Mouse (Mus musculus): ENCODE results near the gene 4930519P11Rik. TPM values are rescaled to one million over a fixed set of nuclear protein-coding genes. Genes with fewer than 3 reads are reported as not detected.

Gene 4930519P11Rik
- polyA plus RNA-seq, 1 experiment from 2014 or later: not detected

- 59% methylated on average over 3 of the region's 3 CpGs for WGBS
- no peak overlapping the region for H3K9ac ChIP-seq (replicated peaks; ENCODE audit: low read length)
- no peak overlapping the region; the same call in 1 of the 2 replicates for H3K27ac ChIP-seq (ENCODE audit: low read length)
- peaks cover 26% of the 10 kb centered on the region for H3K36me3 ChIP-seq (ENCODE audit: insufficient read depth, low read length)
- H3K4me3 ChIP-seq (ENCODE audit: low read length): no peak overlapping the region
- no peak overlapping the region for H3K4me2 ChIP-seq (replicated peaks; ENCODE audit: low read depth, low read length)
- no peak for ATAC-seq (ENCODE audit: low FRiP score, low TSS enrichment)
- H3K9me3 ChIP-seq (ENCODE audit: low read length): no peaks in the 10 kb centered on the region
- no peaks in the 10 kb centered on the region for H3K27me3 ChIP-seq (ENCODE audit: insufficient read depth, low read length)
- peaks cover 33% of the 10 kb centered on the region for H3K4me1 ChIP-seq (ENCODE audit: insufficient read depth, low read length)
Observed at GRCm38 (mm10) chr2:154565562-154565961, 47.7 kb downstream of the 4930519P11Rik start.

GRCm38 (mm10) chr2:154563612-154564170 lies 49.5 kb downstream of the 4930519P11Rik start:
- peaks cover 28% of the 10 kb centered on the region for H3K4me1 ChIP-seq (ENCODE audit: insufficient read depth, low read length)
- no peak overlapping the region for H3K4me2 ChIP-seq (replicated peaks; ENCODE audit: low read depth, low read length)
- 82% methylated on average over 22 of the region's 22 CpGs for WGBS
- no peak overlapping the region for H3K9ac ChIP-seq (replicated peaks; ENCODE audit: low read length)
- H3K36me3 ChIP-seq (ENCODE audit: insufficient read depth, low read length): peaks cover 26% of the 10 kb centered on the region
- no peak for ATAC-seq (ENCODE audit: low FRiP score, low TSS enrichment)
- H3K27me3 ChIP-seq (ENCODE audit: insufficient read depth, low read length): no peaks in the 10 kb centered on the region
- H3K27ac ChIP-seq (ENCODE audit: low read length): no peak overlapping the region
- H3K4me3 ChIP-seq (ENCODE audit: low read length): no peak overlapping the region
- no peaks in the 10 kb centered on the region for H3K9me3 ChIP-seq (ENCODE audit: low read length)

Other genes starting within 250 kb of the 4930519P11Rik start
- 17.4 and 23.4 TPM in 2 replicates for gene Cdk5rap1, start 240.4 kb downstream of the 4930519P11Rik start, polyA plus RNA-seq (2015; fragmentation: Nextera tagmentation; extraction: Ambion mirVana)
- 9.5 and 12.2 TPM in 2 replicates for gene Snta1, start 205.3 kb downstream of the 4930519P11Rik start, polyA plus RNA-seq (2015; fragmentation: Nextera tagmentation; extraction: Ambion mirVana)
- 44.2 and 48.3 TPM in 2 replicates for gene Cbfa2t2, start 177.0 kb downstream of the 4930519P11Rik start, polyA plus RNA-seq (2015; fragmentation: Nextera tagmentation; extraction: Ambion mirVana)
- gene 1700003F12Rik, start 66.4 kb downstream of the 4930519P11Rik start, polyA plus RNA-seq (2015; fragmentation: Nextera tagmentation; extraction: Ambion mirVana): 0.44 and 0.64 TPM in 2 replicates
- 0.20 and 0.27 TPM in 2 replicates for gene Actl10, start 61.7 kb downstream of the 4930519P11Rik start, polyA plus RNA-seq (2015; fragmentation: Nextera tagmentation; extraction: Ambion mirVana)
- gene Necab3, start 54.5 kb downstream of the 4930519P11Rik start, polyA plus RNA-seq (2015; fragmentation: Nextera tagmentation; extraction: Ambion mirVana): 2.8 and 3.3 TPM in 2 replicates
- gene E2f1, start 43.5 kb downstream of the 4930519P11Rik start, polyA plus RNA-seq (2015; fragmentation: Nextera tagmentation; extraction: Ambion mirVana): 11.6 and 19.6 TPM in 2 replicates
- 31.8 and 32.9 TPM in 2 replicates for gene Pxmp4, start 9.7 kb downstream of the 4930519P11Rik start, polyA plus RNA-seq (2015; fragmentation: Nextera tagmentation; extraction: Ambion mirVana)
- gene Zfp341, start 140 bp downstream of the 4930519P11Rik start, polyA plus RNA-seq (2015; fragmentation: Nextera tagmentation; extraction: Ambion mirVana): 1.2 and 1.3 TPM in 2 replicates
- 18.0 and 20.7 TPM in 2 replicates for gene Chmp4b, start 38.3 kb upstream of the 4930519P11Rik start, polyA plus RNA-seq (2015; fragmentation: Nextera tagmentation; extraction: Ambion mirVana)
- gene Gm14214, start 156.6 kb upstream of the 4930519P11Rik start, polyA plus RNA-seq (2015; fragmentation: Nextera tagmentation; extraction: Ambion mirVana): not detected in 2 replicates
- 42.3 and 48.4 TPM in 2 replicates for gene Raly, start 177.7 kb upstream of the 4930519P11Rik start, polyA plus RNA-seq (2015; fragmentation: Nextera tagmentation; extraction: Ambion mirVana)
- 0.35 TPM in 1 of 2 replicates, not detected in the other for gene a, start 178.0 kb upstream of the 4930519P11Rik start, polyA plus RNA-seq (2015; fragmentation: Nextera tagmentation; extraction: Ambion mirVana)